Mouse (Mus musculus) layer of hippocampus, adult 2 months (tissue): ENCODE measurements around the gene Atxn2. TPM values are rescaled to one million over a fixed set of nuclear protein-coding genes. Genes with fewer than 3 reads are reported as not detected.
"Not testable (repeated sequence)": the region's sequence is repeated elsewhere in the genome, so short reads cannot be mapped to it uniquely, and the experiment has no call there.

Source experiments
- DNase-seq, 2 experiments: peaks; one replicate each; pipeline ENCODE4 v3.0.0; 2022; ENCODE audit warnings: low spot score in 2 of 2
- H3K27ac ChIP-seq: fragments of 200-600 bp; 2 replicates; pipeline ENCODE4 v1.8.1; 2022
- H3K4me3 ChIP-seq: fragments of 200-600 bp; 2 replicates; pipeline ENCODE4 v1.8.1; 2022; ENCODE audit warnings: mild to moderate bottlenecking
- CTCF ChIP-seq: fragments of 200-600 bp; conservative IDR thresholded peaks from 2 replicates; pipeline ENCODE4 v1.8.1; 2022; ENCODE audit warnings: antibody characterized with exemption, mild to moderate bottlenecking, moderate library complexity
- total RNA-seq, 2 experiments: library from RNA; stranded (reverse); gene quantifications; 2 replicates each; pipeline ENCODE4 v1.2.3; 2021

Atxn2 gene
- total RNA-seq, 2 experiments from 2014 or later: 216 to 227 TPM

DNA sequence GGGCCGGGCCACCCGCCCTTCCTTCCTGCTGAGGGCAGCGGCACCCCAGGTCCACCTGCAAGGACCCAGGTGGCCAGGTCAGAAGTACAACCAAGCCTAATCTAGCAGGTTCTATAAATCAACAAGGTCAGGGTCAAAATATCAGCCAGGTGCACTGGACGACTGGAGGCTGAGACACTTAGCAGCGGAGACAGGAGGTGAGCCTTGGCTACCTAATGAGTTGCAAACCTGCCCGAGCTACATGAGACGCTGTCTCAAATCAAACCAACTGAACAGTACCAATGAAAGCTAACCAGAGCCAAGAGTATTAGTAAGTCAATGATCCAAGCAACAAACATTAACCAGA is 128.0 kb downstream of the Atxn2 start:
- no peak for DNase-seq
- H3K27ac ChIP-seq: peak overlapping the region; percentile 86
- no peak for TF ChIP-seq CTCF
- H3K4me3 ChIP-seq: no peak overlapping the region; the same call in 1 of the 2 replicates

DNA sequence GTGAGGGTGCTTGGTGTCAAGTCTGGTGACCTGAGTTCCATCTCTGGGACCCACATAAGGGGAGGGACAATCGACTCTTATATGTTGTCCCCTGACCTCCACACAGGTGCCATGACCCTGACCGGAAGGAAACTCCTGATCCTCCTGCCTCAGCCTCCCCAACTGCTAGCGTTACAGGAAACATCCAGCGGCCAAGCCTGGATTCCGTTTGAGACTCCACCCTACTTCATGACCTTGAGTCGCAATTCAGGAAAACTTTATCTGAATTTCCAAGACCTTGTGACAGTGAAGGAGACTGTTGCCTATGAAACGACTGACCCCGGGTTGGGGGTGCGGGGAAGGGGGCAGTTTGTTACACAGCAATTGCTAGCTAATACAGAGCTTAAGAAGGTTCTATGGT is 130.4 kb downstream of the Atxn2 start:
- Histone ChIP-seq H3K27ac (no peak overlapping the region), H3K4me3 (no peak overlapping the region)
- no peak for DNase-seq
- TF ChIP-seq CTCF: no peak

DNA sequence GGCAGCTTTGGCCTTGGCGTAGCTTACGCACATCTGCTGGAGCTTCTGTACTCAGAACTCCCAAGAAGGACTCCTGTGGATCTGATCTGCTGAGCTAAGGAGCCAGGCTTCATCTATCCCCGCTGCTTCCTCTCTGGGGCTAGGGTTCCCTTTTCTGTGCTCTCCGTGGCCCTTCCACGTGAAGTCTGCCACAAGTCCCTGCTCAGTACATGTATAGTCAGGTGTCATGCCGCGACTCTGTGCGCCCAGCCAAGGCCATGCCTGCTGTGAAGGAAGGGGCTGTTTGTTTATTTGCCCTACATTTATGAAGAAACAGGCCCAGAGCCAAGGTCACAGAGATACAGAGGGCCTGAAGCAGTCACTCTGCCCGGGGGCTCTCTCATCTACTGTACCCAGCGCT is 130.8 kb downstream of the Atxn2 start:
- DNase-seq: no peak
- no peak for TF ChIP-seq CTCF
- Histone ChIP-seq H3K27ac (peak overlapping the region; percentile 81; the same call in 1 of the 2 replicates), H3K4me3 (no peak overlapping the region)

DNA sequence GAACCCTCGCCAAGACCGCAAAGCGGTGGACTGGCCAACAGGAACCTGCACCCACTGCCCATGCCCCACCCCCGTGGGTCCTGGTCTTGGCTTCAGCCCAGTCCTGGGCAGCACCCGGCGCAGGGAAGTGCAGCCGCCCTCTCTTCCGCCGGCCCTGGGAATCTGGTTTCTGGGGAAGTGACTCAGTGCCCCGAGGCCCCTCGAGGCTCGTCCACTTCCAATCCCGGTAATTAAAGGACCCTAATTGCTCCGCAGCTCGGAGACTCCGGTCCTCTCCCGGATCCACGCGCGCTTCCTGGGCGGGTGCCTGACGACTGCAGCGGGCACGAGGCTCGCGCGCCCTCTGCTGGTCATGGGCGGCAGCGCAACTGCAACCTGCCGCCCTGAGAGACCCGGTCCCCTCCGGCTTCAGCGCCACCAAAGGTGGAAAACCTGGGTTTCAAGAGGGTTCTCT is 131.6 kb downstream of the Atxn2 start:
- H3K27ac ChIP-seq: peak overlapping the region; percentile 81
- peak; percentile 72 to 88 for DNase-seq
- TF ChIP-seq CTCF: peak; percentile 100
- peak overlapping the region; percentile 68 for H3K4me3 ChIP-seq

DNA sequence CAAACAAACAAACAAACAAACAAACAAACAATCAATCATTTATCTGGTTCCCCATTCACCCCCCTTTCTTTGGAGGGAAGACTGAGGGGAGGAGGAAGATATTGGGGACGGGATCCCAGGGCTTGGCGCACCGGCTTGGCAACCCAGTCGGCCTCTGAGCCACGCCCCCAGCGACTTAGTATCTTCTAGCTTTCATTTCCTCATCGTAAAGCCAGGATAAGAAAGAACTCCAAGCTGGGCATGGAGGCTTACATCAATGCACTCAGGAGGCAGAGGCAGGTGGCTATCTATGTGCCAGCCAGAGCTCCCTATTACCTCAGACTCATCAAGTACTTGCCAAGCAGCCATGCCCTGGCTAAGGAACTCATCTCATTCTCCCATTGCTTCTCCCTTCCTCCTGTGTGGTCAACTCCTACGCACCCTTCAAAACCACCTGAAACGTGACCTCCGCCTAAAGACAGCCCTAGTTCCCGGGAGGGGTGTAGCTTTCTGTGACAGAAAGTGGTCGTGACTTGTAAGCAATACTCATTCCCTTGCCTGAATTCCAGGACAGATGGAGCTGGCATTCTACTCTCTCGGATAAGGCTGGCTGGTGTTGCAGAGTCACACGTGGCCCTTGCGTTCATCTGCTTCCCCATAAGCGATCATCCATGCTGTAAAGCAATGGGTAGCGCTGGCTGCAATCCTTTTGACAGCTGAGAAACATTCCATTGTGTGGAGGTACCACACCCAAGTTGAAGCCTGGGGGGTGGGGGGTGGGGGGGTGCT is 132.2 kb downstream of the Atxn2 start:
- TF ChIP-seq CTCF: no peak
- DNase-seq: no peak
- peak overlapping the region; percentile 68 for H3K4me3 ChIP-seq
- no peak overlapping the region for H3K27ac ChIP-seq

DNA sequence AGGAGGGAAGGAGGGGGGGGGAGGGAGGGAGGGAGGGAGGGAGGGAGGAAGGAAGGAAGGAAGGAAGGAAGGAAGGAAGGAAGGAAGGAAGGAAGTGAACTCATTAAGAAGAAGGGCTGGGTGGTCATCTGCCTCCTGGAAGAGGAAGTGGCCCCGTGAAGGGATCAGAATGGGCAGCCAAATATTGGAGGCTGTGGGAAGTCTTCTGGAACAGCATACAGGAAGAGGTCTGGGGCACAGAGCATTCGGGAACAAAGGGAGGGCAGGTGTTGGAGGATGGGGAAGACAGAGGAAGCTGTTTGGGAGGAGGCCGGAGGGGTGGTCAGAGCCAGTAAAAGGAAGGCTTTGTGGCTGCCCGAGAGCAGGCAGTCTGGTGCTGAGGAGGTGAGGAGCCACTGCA is 134.2 kb downstream of the Atxn2 start:
- no peak for DNase-seq
- no peak for TF ChIP-seq CTCF
- Histone ChIP-seq H3K4me3 (no peak overlapping the region), H3K27ac (no peak overlapping the region)

DNA sequence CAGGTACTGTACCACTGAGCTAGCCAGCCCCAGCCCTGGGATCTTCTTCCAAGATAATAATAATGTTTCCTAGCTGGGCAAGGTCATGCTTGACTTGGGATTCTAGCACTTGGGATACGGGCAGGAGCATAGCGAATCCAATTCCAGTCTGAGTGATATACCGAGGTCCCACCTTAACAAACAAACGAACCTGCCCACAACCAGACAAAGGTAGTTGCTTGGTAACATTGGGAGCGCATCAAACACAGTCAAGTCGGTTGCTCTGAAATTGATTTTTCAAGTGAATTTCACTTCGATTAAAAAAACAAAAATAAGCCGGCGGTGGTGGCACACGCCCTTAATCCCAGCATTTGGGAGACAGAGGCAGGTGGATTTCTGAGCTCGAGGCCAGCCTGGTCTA is 135.2 kb downstream of the Atxn2 start:
- TF ChIP-seq CTCF: no peak
- no peak for DNase-seq
- Histone ChIP-seq H3K27ac (no peak overlapping the region), H3K4me3 (no peak overlapping the region)

DNA sequence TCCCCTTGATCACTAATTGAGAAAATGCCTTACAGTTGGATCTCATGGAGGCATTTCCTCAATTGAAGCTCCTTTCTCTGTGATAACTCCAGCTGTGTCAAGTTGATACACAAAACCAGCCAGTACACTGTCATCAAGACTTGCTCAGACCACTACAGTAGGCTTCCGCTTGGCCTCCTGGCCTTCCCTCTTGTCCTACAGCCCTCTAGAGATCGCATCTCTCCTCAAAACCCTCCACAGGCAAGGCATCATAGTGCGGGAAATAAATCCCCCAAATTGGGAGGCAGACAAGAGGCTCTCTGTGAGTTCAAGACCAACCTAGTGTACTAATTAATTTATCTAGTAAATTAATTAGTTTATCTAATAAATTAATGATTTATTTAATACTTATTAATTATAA is 136.1 kb downstream of the Atxn2 start:
- DNase-seq, H3K27ac ChIP-seq, H3K4me3 ChIP-seq: not testable (repeated sequence)

DNA sequence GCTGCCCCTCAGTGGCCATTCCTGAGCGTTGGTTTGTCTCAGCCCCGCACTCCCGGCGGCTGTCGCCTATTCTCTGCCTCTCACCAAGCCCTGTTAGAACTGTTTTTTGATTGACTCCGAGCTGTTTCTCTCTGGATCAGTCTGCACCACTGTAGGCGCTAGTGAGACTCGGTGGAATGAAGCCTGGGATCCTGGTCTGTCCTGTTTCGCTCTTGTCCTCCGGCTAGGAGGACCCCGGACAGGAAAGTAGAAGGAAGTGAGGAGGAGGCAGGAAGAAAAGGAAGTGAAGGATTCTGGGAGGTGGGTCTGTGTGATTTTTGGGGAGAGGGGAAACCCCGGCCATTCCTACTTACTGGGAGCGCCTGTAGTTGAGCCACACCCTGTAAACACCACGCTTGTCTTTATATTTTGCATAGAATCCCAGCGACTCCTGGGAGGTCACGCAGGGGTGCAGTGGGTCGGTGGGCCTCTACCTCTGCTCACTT is 136.9 kb downstream of the Atxn2 start:
- peak; percentile 67 for TF ChIP-seq CTCF
- peak overlapping the region; percentile 80 for H3K4me3 ChIP-seq
- peak in 1 of 2 experiments; percentile 51 for DNase-seq
- peak overlapping the region; percentile 65; the same call in 1 of the 2 replicates for H3K27ac ChIP-seq

DNA sequence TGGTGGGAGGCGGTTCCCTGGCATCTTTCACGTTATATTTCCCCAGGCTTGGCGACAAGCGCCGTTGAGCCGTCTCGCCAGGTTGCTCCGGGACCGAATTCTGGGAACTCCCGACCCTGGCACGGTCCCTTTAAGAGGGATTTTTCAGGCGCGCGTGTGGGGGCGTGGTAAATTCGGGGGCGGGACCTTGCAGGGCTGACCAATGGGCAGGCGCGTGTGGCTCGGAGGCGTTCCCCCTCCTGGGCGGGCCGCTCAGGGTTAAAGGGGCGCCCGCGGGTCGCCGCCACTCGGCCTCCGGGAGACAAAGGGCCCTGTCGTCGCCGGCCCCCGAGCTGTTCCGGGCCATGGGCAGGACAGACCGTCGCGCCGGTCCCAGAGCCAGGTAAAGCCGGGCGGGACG is 137.6 kb downstream of the Atxn2 start, which contains the start of gene Pheta1:
Gene Pheta1, plus strand, starts transcription at position 242 of the 400 bp plus-strand sequence.
- peak within 1 kb of the TSS; percentile 80 for H3K4me3 ChIP-seq
- peak within 1 kb of the TSS; percentile 78 for H3K27ac ChIP-seq
- peak; percentile 92 to 93 for DNase-seq
- TF ChIP-seq CTCF: no peak

DNA sequence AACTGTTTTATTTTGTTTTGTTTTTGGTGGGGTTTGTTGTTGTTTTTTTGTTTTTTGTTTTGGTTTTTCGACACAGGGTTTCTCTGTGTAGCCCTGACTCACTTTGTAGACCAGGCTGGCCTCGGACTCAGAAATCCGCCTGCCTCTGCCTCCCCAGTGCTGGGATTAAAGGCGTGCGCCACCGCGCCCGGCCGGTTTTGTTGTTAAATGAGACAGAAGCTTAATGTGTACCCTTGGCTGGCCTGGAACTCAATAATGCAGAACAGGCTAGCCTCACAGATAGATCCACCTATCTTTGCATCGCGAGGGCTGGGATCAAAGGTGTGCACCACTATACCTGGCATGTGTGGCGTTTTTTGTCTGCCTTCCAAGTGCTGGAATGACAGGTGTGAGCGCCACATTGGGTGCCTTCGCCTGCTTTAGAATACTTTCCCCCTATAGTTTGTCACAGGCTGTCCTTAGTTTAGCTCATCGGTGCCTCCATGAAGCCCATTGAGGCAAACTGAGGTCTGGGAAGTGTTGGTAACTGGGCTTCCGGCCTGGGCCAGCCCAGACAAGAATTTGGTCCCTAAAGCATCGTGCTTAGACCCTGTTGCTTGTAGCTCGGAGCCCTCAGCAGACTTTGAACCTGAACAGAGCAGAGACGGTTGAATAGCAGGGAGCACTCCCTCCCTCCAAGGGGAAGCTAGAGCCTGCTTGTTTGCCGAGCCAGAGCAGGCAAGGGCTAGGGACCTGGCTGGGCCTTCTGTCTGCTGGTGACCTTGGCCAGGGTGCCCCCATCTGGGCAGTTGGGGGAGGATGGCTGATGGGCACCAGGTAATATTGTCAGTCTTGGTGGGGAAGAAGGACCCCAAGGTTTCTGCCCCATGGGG is 138.6 kb downstream of the Atxn2 start:
- peak; percentile 21; the same call in 1 of the 2 replicates for TF ChIP-seq CTCF
- H3K27ac ChIP-seq: no peak overlapping the region
- peak overlapping the region; percentile 80 for H3K4me3 ChIP-seq
- DNase-seq: no peak

DNA sequence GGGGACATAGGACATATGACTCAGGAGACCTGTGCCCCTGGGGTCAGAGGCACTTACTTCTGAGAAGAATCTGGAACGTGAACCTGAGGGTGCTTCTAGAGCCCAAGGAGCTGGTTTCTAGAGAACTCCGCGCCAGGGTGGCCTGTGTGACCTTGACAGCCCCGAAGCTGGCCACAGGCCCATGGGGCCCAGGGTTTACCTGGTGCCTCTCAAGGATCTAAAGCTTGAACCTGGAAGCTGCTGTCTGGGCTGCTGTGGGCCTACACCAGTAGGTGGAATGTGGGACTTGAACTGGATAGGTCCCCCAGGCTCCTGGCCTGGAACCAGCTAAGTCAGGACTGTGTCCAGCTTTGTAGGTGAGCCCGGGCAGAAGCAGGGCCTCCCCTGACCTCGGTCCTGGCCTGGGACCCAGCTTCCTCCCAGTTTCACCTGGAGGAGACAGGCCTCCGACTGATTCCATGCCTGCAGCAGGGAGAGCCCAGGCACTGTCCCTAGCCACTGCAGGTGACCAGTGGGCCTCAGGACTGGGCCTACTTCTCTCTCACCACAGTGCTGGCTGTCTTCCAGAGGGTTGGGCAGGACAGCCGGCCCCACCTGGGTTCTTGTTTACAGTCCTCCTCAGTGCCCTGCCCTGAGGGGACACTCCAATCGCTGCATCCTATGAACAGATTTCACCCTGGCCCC is 142.4 kb downstream of the Atxn2 start:
- H3K27ac ChIP-seq: no peak overlapping the region
- no peak for TF ChIP-seq CTCF
- DNase-seq: no peak

DNA sequence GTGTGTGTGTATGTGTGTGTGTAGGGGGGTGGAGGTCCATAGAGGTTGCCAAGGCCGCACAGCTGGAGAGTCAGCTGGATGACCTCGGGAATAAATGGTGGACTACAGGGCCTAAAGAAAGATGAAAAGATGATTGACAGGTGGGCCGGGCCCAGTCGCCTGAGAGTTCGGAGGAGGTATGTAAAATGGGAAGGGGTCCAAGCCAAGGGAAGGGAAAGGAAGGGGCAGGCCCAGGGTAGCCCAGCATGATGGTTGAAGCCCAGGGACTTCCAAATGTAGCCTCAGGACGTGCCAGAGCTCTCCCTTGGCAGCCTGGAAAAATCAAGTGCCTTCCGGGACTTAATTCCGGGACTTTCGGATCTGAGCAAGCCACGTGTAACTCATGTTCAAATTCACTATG is 143.6 kb downstream of the Atxn2 start:
- no peak overlapping the region for H3K4me3 ChIP-seq
- H3K27ac ChIP-seq: no peak overlapping the region
- TF ChIP-seq CTCF: no peak
- no peak for DNase-seq

More for the DNA sequence above, 142.4 kb downstream of the Atxn2 start:
- no peak overlapping the region for H3K4me3 ChIP-seq
